Mouse (Mus musculus): ENCODE measurements around the gene D930007J09Rik.

The D930007J09Rik gene

GRCm38 (mm10) chr13:32802259-32803081 is at the start of gene D930007J09Rik:
Gene D930007J09Rik, minus strand, starts transcription at chr13:32802849.
- peak; percentile 30 to 34 for DNase-seq

GRCm38 (mm10) chr13:32851967-32852366 is 49.3 kb upstream of the D930007J09Rik start:
- DNase-seq = peak; percentile 38 to 44

DNA sequence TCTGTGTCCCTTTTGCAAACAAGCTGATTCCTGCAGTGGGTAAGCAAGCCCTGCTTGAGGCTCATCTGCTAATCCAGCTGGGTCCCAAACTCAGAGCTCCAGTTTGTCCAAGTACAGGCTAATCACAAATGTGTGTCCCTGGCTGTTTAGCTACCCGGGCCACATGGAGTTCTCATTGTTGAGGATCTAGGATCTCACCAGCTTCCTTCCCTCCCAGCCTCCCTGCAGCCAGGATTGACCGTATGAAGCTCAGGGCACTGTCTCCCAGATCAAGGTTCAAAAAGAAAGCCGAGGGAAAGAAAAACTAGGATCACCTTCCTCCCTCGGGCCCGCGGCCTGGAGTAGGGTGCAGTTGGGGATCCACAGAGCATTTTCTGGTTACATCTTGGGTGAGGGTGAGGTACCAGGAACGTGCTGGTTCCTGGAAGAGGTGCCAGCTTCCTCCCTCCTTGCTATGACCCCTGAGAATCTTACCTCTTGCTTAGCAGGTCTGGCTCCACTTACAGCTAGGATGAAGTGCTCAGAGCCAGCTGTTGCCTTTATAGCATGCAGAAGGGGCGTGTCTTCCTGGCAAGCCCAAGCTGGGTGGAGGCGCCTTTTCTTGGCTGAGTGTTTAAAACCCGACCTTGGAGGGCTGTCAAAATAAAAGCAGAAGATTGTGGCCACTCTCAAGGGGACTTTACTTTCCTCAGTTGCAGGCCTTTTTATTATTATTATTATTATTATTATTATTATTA is 48.2 kb upstream of the D930007J09Rik start, which contains the start of gene Serpinb1a:
Gene Serpinb1a (minus strand): TSS at position 518 of the 737 bp plus-strand sequence.
- peak; percentile 79 to 85 for DNase-seq

- DNase-seq = no peak
Observed at GRCm38 (mm10) chr13:32850156-32850555, 47.5 kb upstream of the D930007J09Rik start.

DNA sequence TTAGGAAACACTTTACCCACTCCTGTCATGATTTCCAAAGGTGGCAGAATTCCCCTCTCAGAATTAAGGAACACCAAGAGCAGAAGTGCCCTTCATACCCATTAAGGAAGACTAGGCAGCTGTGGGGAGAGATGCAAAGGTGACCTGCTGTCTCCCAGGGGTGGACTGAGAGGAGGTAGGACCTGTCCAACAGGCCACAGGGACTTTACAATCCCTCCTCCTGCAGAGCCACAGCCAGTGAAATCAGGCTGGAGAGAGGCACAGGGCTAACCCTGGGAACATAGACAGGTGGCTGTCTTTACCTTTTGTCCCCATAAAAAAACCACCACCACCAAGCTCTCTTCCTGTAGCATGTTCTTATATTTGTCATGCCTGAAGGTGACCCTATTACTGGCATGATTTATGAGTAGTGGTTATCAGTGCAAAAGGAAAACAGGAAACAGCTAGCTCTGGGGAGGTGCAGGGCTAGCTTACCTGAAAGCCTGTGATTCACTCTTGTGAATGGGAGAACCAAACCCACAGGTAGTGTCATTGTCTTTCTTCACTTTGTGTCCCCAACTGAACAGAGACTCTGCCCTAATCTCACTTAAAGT is 47.0 kb upstream of the D930007J09Rik start:
- no peak for DNase-seq

DNA sequence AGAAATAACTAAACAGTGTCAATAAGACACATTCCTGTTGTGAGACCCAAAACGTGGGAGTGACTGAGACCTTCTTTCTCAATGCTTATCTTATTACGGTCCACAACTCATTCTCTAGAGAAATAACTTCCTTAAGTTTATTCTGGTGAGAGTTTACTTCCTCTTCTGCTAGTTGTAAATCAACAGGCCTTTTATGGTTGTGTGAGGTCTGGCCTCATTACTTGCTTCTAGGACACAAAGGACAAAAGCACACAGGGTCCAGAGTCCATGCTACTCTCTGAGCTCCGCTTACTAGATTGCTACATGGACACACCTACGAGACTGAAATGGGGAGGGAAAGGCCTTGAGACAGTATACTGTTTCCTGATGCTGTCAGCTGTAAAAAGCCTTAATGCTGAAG is 46.4 kb upstream of the D930007J09Rik start:
- DNase-seq = no peak

- DNase-seq = no peak
Observed at GRCm38 (mm10) chr13:32846221-32846620, 43.6 kb upstream of the D930007J09Rik start.

DNA sequence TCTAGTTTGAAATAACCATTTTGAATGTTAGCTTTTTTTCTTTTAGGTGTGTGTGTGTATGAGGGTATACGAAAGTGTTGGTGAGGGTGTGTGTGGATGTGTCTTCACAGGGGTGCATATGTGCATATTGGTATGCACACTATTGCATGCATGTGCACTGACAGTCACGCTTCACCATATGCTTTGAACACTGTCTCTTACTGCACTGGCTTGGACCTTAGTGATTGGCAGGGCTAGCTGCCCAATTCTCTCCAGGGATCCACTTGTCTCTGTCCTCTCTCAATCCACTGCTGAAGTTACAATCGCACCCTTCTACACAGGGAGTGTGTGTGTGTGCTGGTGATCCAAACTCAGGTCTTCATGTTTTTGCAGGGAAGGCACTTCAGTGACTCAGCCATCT is 38.7 kb upstream of the D930007J09Rik start:
- no peak for DNase-seq

DNA sequence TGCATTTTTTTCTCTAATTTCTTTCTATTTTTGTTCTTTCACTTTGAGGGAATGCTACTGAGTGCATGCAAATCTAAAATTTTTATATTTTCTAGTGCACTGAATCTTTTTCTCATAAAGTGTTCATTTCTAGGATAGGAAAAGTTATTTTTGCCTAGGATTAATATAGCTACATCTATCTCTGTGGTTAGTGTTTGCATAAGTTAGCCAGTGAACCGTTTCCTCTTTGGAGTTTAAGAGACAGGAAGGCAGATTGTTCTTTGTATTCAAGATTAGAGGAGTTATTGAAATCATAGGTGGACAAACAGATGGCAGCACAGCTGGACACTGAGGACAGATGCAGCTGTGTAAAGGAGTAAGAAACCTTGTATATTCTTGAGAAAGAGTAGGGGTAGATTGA is 36.7 kb upstream of the D930007J09Rik start:
- no peak for DNase-seq

- no peak for DNase-seq
Observed at GRCm38 (mm10) chr13:32834513-32834912, 31.9 kb upstream of the D930007J09Rik start.

- DNase-seq = no peak
Observed at GRCm38 (mm10) chr13:32833237-32833636, 30.6 kb upstream of the D930007J09Rik start.

DNA sequence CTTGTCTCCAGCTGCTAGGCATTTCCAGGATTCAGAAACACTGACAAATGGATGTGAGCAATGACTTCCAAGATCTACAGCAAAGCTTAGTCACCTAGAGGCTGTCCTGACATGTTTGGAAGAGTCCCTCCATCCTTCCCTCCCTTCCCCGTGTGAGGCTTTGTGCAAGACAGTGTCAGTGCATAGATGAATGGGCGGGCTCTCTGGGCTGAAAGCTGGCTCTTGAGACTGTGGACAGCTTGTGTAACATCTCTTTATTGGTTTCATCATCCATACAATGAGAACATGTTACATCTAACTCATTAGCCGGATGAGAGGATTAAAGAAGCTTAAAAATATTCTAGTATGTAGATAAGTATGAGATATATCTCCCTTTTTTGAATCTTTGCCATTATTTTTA is 30.1 kb upstream of the D930007J09Rik start:
- peak in 1 of 2 experiments; percentile 16 for DNase-seq

GRCm38 (mm10) chr13:32831505-32832273 is 29.0 kb upstream of the D930007J09Rik start:
- DNase-seq = peak; percentile 20 to 28

DNA sequence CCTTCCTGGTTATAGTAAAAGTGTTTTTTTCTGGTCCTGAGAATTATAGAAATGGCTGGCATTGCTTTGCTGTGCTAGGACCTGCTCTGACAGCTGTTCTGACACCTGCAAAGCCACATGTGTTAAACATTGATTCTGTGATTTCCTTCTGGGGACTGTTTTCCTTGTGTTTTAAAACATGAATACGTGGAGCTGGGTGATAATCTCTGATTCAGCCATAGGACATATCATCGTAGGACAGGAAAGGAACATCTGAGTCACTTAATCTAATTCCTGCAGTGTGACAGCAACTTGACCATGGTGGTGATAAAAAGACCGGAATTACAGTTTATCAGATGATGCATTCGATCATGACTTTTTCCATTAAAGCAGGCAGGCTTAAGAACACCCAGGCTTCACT is 26.2 kb upstream of the D930007J09Rik start:
- no peak for DNase-seq

- peak; percentile 50 to 53 for DNase-seq
Observed at GRCm38 (mm10) chr13:32827951-32828350, 25.3 kb upstream of the D930007J09Rik start.

GRCm38 (mm10) chr13:32827111-32827822 is 24.6 kb upstream of the D930007J09Rik start:
- DNase-seq = no peak

GRCm38 (mm10) chr13:32825546-32825945 is 22.9 kb upstream of the D930007J09Rik start:
- DNase-seq = no peak

- DNase-seq = no peak
Observed at GRCm38 (mm10) chr13:32824377-32825330, 22.0 kb upstream of the D930007J09Rik start.

DNA sequence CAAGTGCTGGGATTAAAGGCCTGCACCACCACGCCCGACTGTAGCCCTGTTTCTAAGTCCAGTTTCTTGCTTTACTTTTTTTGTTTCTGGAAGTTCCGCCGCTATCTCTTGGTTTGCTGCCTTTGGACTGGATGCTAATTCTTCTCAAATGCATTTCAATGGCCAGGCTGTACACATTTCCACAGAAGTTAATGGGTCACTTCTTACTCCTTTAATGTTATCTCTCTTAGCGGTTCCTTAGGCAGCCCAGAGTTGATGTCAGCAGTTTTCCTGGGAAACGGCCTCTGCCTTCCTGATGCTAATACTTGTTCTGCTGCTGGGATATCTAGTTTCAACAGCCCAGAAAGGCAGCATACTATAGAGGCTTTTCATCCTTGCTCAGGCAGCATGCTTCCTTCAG is 20.5 kb upstream of the D930007J09Rik start:
- no peak for DNase-seq

- no peak for DNase-seq
Observed at GRCm38 (mm10) chr13:32821671-32822070, 19.0 kb upstream of the D930007J09Rik start.

DNA sequence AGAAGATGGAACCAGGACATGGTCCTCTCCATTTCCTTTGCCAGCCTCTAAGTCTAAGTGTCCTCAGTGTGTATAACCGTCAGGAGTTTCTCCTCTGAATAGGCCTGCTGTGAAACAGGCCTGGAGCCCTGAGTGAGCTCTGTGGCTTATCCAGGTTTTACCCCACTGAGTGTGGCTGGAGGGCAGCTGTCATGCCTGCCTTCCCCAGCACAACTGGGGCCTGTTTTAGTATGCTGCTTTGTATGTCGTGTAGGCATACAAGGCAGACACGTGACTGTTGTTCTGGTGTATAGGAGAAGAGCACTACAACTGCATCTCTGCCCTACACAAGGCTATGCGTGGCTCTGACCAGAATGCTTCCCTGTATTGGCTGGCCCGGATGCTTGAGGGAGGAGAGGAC is 17.3 kb upstream of the D930007J09Rik start:
- DNase-seq = no peak
